Mouse (Mus musculus) liver, adult 2 months (tissue): Measurements from ENCODE around the gene Ackr4.

Experiments used
- CTCF ChIP-seq: fragments of 200-500 bp; IDR thresholded peaks from 2 replicates; pipeline ENCODE4 v1.5.1; 2011; ENCODE audit warnings: low read depth, low read length, control low read depth
- POLR2A ChIP-seq: fragments of 200-500 bp; IDR thresholded peaks from 2 replicates; pipeline ENCODE4 v1.6.1; 2011; ENCODE audit warnings: low read length, control low read depth; ENCODE audit not compliant: insufficient read depth; ENCODE audit errors: extremely low read depth

DNA sequence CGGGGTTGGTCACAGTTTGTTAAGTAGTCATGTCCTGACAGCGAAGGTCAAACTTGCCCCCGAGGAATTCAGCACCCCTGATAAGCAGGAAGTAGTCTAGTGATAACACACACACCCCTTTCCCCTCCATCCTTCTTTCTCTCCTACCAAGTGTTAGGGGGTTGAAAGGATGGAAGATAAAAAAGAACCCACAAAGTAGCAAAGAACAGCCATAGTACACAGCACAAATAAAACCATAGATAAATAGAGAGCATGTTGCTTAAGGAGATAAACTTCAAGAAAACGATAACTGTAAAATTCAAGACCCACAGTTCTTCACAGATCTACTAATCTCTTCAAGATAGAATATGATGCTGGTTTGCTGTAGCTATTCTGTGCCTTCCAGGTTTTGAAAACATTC, 56.5 kb downstream of the Ackr4 start:
- TF ChIP-seq CTCF: no peak
- TF ChIP-seq POLR2A: no peak
